Mouse (Mus musculus): ENCODE results near the gene Dock3. TPM values are rescaled to one million over a fixed set of nuclear protein-coding genes. Genes with fewer than 3 reads are reported as not detected.
"Not testable (repeated sequence)": the region's sequence is repeated elsewhere in the genome, so short reads cannot be mapped to it uniquely, and the experiment has no call there.

The Dock3 gene
- polyA plus RNA-seq, 1 experiment from 2014 or later: 0.42 TPM

DNA sequence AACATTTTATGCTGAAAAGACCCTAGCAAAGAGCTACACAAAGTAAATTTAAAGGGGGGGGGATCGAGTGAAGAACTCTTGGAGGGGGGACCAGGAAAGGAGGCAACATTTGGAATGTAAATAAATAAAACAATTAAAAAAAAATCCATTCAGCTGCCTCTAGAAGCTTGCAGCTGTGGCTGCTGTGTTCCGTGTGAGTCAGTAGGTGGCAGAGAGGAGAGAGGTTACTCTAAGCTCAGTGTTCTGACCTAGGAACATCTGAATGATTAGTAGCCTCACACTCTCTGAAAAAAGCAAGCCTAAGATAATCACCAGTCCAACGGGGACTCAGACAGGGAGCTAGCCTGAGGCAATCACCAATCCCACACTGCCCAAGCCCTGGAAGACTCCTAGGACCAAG lies 66.9 kb downstream of the Dock3 start:
- no peak overlapping the region for H3K9ac ChIP-seq (ENCODE audit: low read length)
- no peaks in the 10 kb centered on the region for H3K27me3 ChIP-seq (ENCODE audit: control insufficient read depth, insufficient read depth, low read length)
- H3K4me2 ChIP-seq (ENCODE audit: low read length): no peak overlapping the region
- H3K27ac ChIP-seq (replicated peaks in 1 of 2; ENCODE audit: control insufficient read depth in 1 of 2, insufficient read depth in 1 of 2, low read depth in 2 of 2, low read length in 2 of 2): no peak overlapping the region
- H3K4me1 ChIP-seq (ENCODE audit: control insufficient read depth in 2 of 2, insufficient read depth in 2 of 2, low read length in 2 of 2): no peaks in the 10 kb centered on the region
- no peaks in the 10 kb centered on the region for H3K9me3 ChIP-seq (ENCODE audit: control insufficient read depth, low read length)
- ATAC-seq (ENCODE audit: insufficient number of reproducible peaks, insufficient read depth, low FRiP score, low read depth): no peak
- no peaks in the 10 kb centered on the region for H3K36me3 ChIP-seq (ENCODE audit: control insufficient read depth, insufficient read depth, low read length)
- 14% methylated on average over 3 of the region's 3 CpGs for WGBS
- H3K4me3 ChIP-seq (ENCODE audit: control insufficient read depth in 1 of 2, insufficient read depth in 1 of 2, low read depth in 1 of 2, low read length in 2 of 2): no peak overlapping the region

DNA sequence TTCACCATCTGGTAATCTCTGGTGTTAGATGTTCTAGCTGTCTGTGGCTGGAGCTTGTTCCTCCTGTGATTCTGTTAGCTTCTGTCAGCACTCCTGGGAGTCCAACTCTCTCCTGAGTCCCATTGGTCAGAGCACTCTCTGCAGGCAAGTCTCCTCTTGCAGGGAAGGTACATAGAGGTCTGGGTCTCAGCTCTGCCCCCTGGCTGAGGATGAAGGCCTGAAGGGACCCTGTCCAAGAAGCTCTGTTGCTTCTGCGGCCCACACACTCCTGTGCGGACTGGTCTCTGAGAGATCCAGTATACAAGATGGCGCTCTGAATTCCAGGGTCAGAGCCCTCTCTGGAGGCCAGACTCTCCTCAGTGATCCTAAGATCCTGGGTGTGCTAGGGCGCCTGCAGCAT lies 75.3 kb downstream of the Dock3 start:
- not testable (repeated sequence) for ATAC-seq (ENCODE audit: insufficient number of reproducible peaks, insufficient read depth, low FRiP score, low read depth)

DNA sequence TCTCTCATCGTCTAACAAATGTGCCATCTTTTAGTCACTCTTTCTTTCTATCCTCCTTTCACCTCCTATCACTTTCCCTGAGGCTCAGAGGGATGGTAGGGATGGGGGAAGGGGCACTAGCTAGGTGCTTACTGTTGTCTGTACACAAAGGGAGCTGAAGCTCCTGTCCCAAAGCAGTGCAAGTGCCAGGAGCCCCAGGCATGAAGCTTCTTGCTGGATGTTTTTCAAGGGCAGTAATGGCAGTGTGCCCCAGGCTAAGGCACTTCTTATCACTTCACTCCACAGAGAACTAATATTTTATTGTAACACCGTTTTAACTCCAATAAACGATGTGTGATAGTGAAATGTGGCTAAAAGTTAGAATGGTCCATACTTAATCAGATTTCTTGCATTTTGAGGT lies 118.9 kb downstream of the Dock3 start:
- no peaks in the 10 kb centered on the region for H3K9me3 ChIP-seq (ENCODE audit: control insufficient read depth, low read length)
- H3K27ac ChIP-seq (replicated peaks in 1 of 2; ENCODE audit: control insufficient read depth in 1 of 2, insufficient read depth in 1 of 2, low read depth in 2 of 2, low read length in 2 of 2): no peak overlapping the region
- no peaks in the 10 kb centered on the region for H3K4me1 ChIP-seq (ENCODE audit: control insufficient read depth in 2 of 2, insufficient read depth in 2 of 2, low read length in 2 of 2)
- H3K4me3 ChIP-seq (ENCODE audit: control insufficient read depth in 1 of 2, insufficient read depth in 1 of 2, low read depth in 1 of 2, low read length in 2 of 2): no peak overlapping the region
- H3K4me2 ChIP-seq (ENCODE audit: low read length): no peak overlapping the region
- WGBS: 54% methylated on average over 3 of the region's 3 CpGs
- no peak overlapping the region for H3K9ac ChIP-seq (ENCODE audit: low read length)
- no peaks in the 10 kb centered on the region for H3K27me3 ChIP-seq (ENCODE audit: control insufficient read depth, insufficient read depth, low read length)
- ATAC-seq (ENCODE audit: insufficient number of reproducible peaks, insufficient read depth, low FRiP score, low read depth): no peak
- H3K36me3 ChIP-seq (ENCODE audit: control insufficient read depth, insufficient read depth, low read length): no peaks in the 10 kb centered on the region

More for the DNA sequence above, 75.3 kb downstream of the Dock3 start:
- H3K27ac ChIP-seq (replicated peaks in 1 of 2; ENCODE audit: control insufficient read depth in 1 of 2, insufficient read depth in 1 of 2, low read depth in 2 of 2, low read length in 2 of 2); H3K27me3 ChIP-seq (ENCODE audit: control insufficient read depth, insufficient read depth, low read length); H3K4me3 ChIP-seq (ENCODE audit: control insufficient read depth in 1 of 2, insufficient read depth in 1 of 2, low read depth in 1 of 2, low read length in 2 of 2); H3K36me3 ChIP-seq (ENCODE audit: control insufficient read depth, insufficient read depth, low read length); H3K9me3 ChIP-seq (ENCODE audit: control insufficient read depth, low read length); H3K4me2 ChIP-seq (ENCODE audit: low read length); H3K4me1 ChIP-seq (ENCODE audit: control insufficient read depth in 2 of 2, insufficient read depth in 2 of 2, low read length in 2 of 2); H3K9ac ChIP-seq (ENCODE audit: low read length): not testable (repeated sequence)
- 67% methylated on average over 4 of the region's 4 CpGs for WGBS

DNA sequence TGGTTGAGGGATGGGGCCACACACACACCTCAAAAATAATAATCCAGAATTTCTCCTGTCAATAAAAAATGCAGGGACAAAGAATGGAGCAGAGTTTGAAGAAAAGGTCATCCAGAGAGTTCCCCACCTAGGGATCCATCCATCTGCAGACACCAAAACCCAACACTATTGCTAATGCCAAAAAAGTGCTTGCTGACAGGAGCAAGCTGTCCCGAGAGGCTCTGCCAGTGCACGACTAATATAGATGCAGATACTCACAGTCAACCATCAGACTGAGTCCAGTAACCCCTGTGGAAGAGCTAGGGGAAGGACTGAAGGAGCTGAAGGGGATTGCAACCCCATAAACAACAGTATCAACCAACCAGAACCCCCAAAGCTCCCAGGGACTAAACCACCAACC lies 119.7 kb downstream of the Dock3 start:
- WGBS: 39% methylated on average over 2 of the region's 2 CpGs
- no peaks in the 10 kb centered on the region for H3K36me3 ChIP-seq (ENCODE audit: control insufficient read depth, insufficient read depth, low read length)

DNA sequence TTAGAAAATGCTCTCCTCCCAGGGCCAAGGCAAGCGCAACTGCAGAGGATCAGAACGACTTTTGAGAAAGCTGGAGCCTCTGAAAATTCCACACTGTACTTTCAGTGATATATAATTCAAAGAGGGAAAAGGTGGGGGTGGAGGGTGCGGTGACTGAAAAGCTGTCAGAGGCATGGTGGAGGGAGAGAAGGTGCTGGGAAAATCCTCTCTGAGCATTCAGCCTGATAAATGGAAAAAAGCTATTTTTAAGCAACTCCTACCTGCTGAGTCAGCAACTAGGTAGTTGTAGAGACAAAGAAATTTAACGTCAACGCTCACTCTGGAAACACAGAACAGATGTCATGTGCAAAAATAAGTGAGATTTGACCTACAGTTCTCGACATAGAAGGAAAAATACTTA lies 132.2 kb downstream of the Dock3 start:
- Histone ChIP-seq H3K36me3 (ENCODE audit: control insufficient read depth, insufficient read depth, low read length) (no peaks in the 10 kb centered on the region), H3K4me3 (ENCODE audit: control insufficient read depth in 1 of 2, insufficient read depth in 1 of 2, low read depth in 1 of 2, low read length in 2 of 2) (no peak overlapping the region), H3K27ac (replicated peaks in 1 of 2; ENCODE audit: control insufficient read depth in 1 of 2, insufficient read depth in 1 of 2, low read depth in 2 of 2, low read length in 2 of 2) (no peak overlapping the region), H3K4me1 (ENCODE audit: control insufficient read depth in 2 of 2, insufficient read depth in 2 of 2, low read length in 2 of 2) (no peaks in the 10 kb centered on the region), H3K9ac (ENCODE audit: low read length) (no peak overlapping the region), H3K27me3 (ENCODE audit: control insufficient read depth, insufficient read depth, low read length) (no peaks in the 10 kb centered on the region), H3K4me2 (ENCODE audit: low read length) (no peak overlapping the region), H3K9me3 (ENCODE audit: control insufficient read depth, low read length) (no peaks in the 10 kb centered on the region)
- 59% methylated on average over 6 of the region's 6 CpGs for WGBS
- ATAC-seq (ENCODE audit: insufficient number of reproducible peaks, insufficient read depth, low FRiP score, low read depth): no peak

More for the DNA sequence above, 119.7 kb downstream of the Dock3 start:
- Histone ChIP-seq H3K27ac (replicated peaks in 1 of 2; ENCODE audit: control insufficient read depth in 1 of 2, insufficient read depth in 1 of 2, low read depth in 2 of 2, low read length in 2 of 2) (no peak overlapping the region), H3K4me2 (ENCODE audit: low read length) (no peak overlapping the region), H3K4me1 (ENCODE audit: control insufficient read depth in 2 of 2, insufficient read depth in 2 of 2, low read length in 2 of 2) (no peaks in the 10 kb centered on the region), H3K9me3 (ENCODE audit: control insufficient read depth, low read length) (no peaks in the 10 kb centered on the region), H3K4me3 (ENCODE audit: control insufficient read depth in 1 of 2, insufficient read depth in 1 of 2, low read depth in 1 of 2, low read length in 2 of 2) (no peak overlapping the region), H3K9ac (ENCODE audit: low read length) (no peak overlapping the region), H3K27me3 (ENCODE audit: control insufficient read depth, insufficient read depth, low read length) (no peaks in the 10 kb centered on the region)
- no peak for ATAC-seq (ENCODE audit: insufficient number of reproducible peaks, insufficient read depth, low FRiP score, low read depth)

DNA sequence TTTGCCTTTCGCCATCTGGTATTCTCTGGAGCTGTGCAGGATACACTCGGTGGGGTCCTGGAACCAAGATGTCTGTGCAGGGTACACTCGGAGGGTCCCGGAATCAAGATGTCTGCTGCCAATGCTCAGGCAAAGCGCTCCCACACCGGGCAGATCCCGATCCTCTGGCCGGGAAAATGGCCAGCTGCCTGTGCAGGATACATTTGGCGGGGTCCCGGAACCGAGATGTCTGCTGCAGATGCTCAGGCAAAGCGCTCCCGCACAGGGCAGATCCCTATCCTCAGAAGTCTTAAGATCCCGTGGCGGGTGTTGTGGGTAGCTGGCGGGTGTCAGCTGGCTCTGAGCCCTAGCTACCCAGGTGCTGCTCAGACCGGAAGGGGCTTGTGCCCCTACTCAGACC lies 142.3 kb downstream of the Dock3 start:
- not testable (repeated sequence) for H3K9me3 ChIP-seq (ENCODE audit: control insufficient read depth, low read length); H3K36me3 ChIP-seq (ENCODE audit: control insufficient read depth, insufficient read depth, low read length); H3K9ac ChIP-seq (ENCODE audit: low read length); H3K4me2 ChIP-seq (ENCODE audit: low read length); ATAC-seq (ENCODE audit: insufficient number of reproducible peaks, insufficient read depth, low FRiP score, low read depth); H3K4me1 ChIP-seq (ENCODE audit: control insufficient read depth in 2 of 2, insufficient read depth in 2 of 2, low read length in 2 of 2); H3K4me3 ChIP-seq (ENCODE audit: control insufficient read depth in 1 of 2, insufficient read depth in 1 of 2, low read depth in 1 of 2, low read length in 2 of 2); H3K27ac ChIP-seq (replicated peaks in 1 of 2; ENCODE audit: control insufficient read depth in 1 of 2, insufficient read depth in 1 of 2, low read depth in 2 of 2, low read length in 2 of 2); H3K27me3 ChIP-seq (ENCODE audit: control insufficient read depth, insufficient read depth, low read length)
- WGBS: 51% methylated on average over 17 of the region's 17 CpGs

DNA sequence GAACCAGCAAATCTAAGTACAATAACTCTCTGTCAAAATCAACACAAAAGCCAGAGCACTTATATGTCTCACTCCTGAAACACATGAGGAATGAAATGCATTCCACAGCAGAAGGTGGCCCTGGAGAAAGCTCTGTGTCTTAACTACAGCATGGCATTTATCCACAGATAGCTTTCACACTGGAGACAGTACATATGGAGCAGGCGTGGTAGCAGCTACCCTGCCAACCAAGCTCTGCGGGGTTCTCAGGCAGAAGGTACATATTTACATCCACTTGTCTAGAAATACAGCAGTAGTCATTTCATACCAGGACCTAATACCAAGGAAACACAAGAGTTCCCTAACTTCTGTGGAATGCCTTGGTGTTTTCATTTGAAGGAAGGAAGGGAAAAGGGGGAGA lies 144.2 kb downstream of the Dock3 start:
- H3K4me2 ChIP-seq (ENCODE audit: low read length): no peak overlapping the region
- no peak overlapping the region for H3K4me3 ChIP-seq (ENCODE audit: control insufficient read depth in 1 of 2, insufficient read depth in 1 of 2, low read depth in 1 of 2, low read length in 2 of 2)
- no peaks in the 10 kb centered on the region; the same call in 1 of the 2 replicates for H3K27me3 ChIP-seq (ENCODE audit: control insufficient read depth, insufficient read depth, low read length)
- WGBS: 68% methylated on average over 2 of the region's 2 CpGs
- no peak overlapping the region for H3K27ac ChIP-seq (replicated peaks in 1 of 2; ENCODE audit: control insufficient read depth in 1 of 2, insufficient read depth in 1 of 2, low read depth in 2 of 2, low read length in 2 of 2)
- no peaks in the 10 kb centered on the region for H3K36me3 ChIP-seq (ENCODE audit: control insufficient read depth, insufficient read depth, low read length)
- no peaks in the 10 kb centered on the region for H3K4me1 ChIP-seq (ENCODE audit: control insufficient read depth in 2 of 2, insufficient read depth in 2 of 2, low read length in 2 of 2)
- no peaks in the 10 kb centered on the region for H3K9me3 ChIP-seq (ENCODE audit: control insufficient read depth, low read length)
- no peak for ATAC-seq (ENCODE audit: insufficient number of reproducible peaks, insufficient read depth, low FRiP score, low read depth)
- no peak overlapping the region for H3K9ac ChIP-seq (ENCODE audit: low read length)

DNA sequence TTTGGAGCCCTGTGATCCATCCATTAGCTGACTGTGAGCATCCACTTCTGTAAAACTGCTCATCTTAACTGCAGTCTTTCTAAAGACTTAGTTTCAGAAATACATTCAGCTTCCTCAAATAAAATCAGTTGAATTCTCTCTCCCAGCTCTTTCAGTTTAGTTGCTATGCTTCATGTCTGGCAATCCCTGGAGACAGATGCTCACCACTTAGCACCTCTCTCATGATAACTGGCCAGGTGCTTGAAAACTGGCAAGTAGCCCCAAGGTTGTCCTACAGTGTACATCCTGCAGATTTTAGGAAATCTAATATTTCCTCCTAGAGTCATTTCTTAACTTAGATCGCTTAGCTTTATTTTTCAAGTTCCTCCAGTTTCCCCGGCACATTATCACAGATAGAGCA lies 193.8 kb downstream of the Dock3 start:
- Histone ChIP-seq H3K9me3 (ENCODE audit: control insufficient read depth, low read length) (no peaks in the 10 kb centered on the region), H3K36me3 (ENCODE audit: control insufficient read depth, insufficient read depth, low read length) (no peaks in the 10 kb centered on the region), H3K27ac (replicated peaks in 1 of 2; ENCODE audit: control insufficient read depth in 1 of 2, insufficient read depth in 1 of 2, low read depth in 2 of 2, low read length in 2 of 2) (no peak overlapping the region), H3K4me1 (ENCODE audit: control insufficient read depth in 2 of 2, insufficient read depth in 2 of 2, low read length in 2 of 2) (no peaks in the 10 kb centered on the region), H3K27me3 (ENCODE audit: control insufficient read depth, insufficient read depth, low read length) (no peaks in the 10 kb centered on the region), H3K9ac (ENCODE audit: low read length) (no peak overlapping the region), H3K4me3 (ENCODE audit: control insufficient read depth in 1 of 2, insufficient read depth in 1 of 2, low read depth in 1 of 2, low read length in 2 of 2) (no peak overlapping the region), H3K4me2 (ENCODE audit: low read length) (no peak overlapping the region)
- WGBS: 92% methylated on average over 2 of the region's 2 CpGs
- ATAC-seq (ENCODE audit: insufficient number of reproducible peaks, insufficient read depth, low FRiP score, low read depth): no peak
